In genomic region chr1:131427140-131427821, GRCm38 (mm10) we compare ENCODE assay signal across 8 mouse cellular contexts.
DNase-seq lines count a peak whose midpoint lies in the region; ATAC-seq and TF ChIP-seq lines count a peak whose summit lies in the region.

No protein-coding gene starts in this region.

- TF ChIP-seq RAD21 in CH12.LX (IDR thresholded peaks at IDR 0.05; ENCODE audit: low read depth, low read length): no peak

- no peak for TF ChIP-seq EP300 in CH12.LX (IDR thresholded peaks at IDR 0.05; ENCODE audit: low read length)

- H3K9ac ChIP-seq in CH12.LX (ENCODE audit: insufficient read depth, low read depth): no peak overlapping the region
- H3K9ac ChIP-seq in forebrain, embryonic 16.5 days (replicated peaks; ENCODE audit: low read depth, low read length): no peak overlapping the region
- no peak overlapping the region for H3K9ac ChIP-seq in limb, embryonic 15.5 days

- no peaks in the 10 kb centered on the region for H3K9me3 ChIP-seq in CH12.LX (replicated peaks; ENCODE audit: low read length)
- H3K9me3 ChIP-seq in forebrain, embryonic 16.5 days (ENCODE audit: control insufficient read depth, low read length): no peaks in the 10 kb centered on the region
- H3K9me3 ChIP-seq in limb, embryonic 15.5 days: no peaks in the 10 kb centered on the region

- H3K36me3 ChIP-seq in CH12.LX (replicated peaks in 1 of 2; ENCODE audit: control insufficient read depth in 1 of 2, insufficient read depth in 1 of 2, low read length in 1 of 2): peaks cover 0 to 14% of the 10 kb centered on the region in 2 experiments
- H3K36me3 ChIP-seq in forebrain, embryonic 16.5 days (ENCODE audit: control insufficient read depth, insufficient read depth): no peaks in the 10 kb centered on the region
- H3K36me3 ChIP-seq in limb, embryonic 15.5 days: no peaks in the 10 kb centered on the region

- peak; percentile 73 for ATAC-seq in forebrain, embryonic 16.5 days
- no peak for ATAC-seq in limb, embryonic 15.5 days (ENCODE audit: insufficient number of reproducible peaks, low FRiP score, low TSS enrichment, low read depth)

- WGBS in forebrain, embryonic 16.5 days: 7% methylated on average over 5 of the region's 5 CpGs
- WGBS in limb, embryonic 15.5 days: 13% methylated on average over 5 of the region's 5 CpGs

- in situ Hi-C loops in CH12.LX (cut with MboI; ENCODE audit: low pct_ligation_motif_present, low pct_unique_long_range_greater_than_20kb, low sequenced_read_pairs): no loop called here

- DNase-seq in heart, adult 18-20 months: peak; percentile 22 to 34
- no peak for DNase-seq in heart, postnatal 4 days
- peak; percentile 33 for DNase-seq in CH12.LX (ENCODE audit: extremely low read depth)
- DNase-seq in thymus, postnatal 10 days (ENCODE audit: low spot score in 2 of 2): peak; percentile 44
- DNase-seq in spleen, postnatal 4 days (ENCODE audit: low spot score in 2 of 2): no peak
- no peak for DNase-seq in spleen, adult 18-20 months

- TF ChIP-seq CTCF in CH12.LX (conservative IDR thresholded peaks at IDR 0.05 in 1 of 2, IDR thresholded peaks at IDR 0.05 in 1 of 2; ENCODE audit: low read depth in 2 of 2, low read length in 2 of 2): no peak

- H3K4me3 ChIP-seq in CH12.LX (replicated peaks in 1 of 3; ENCODE audit: low read depth in 2 of 3, low read length in 2 of 3, poor library complexity in 1 of 3): no peak overlapping the region
- H3K4me3 ChIP-seq in forebrain, embryonic 16.5 days (replicated peaks; ENCODE audit: low read length): no peak overlapping the region
- no peak overlapping the region for H3K4me3 ChIP-seq in limb, embryonic 15.5 days

- H3K4me2 ChIP-seq in CH12.LX (ENCODE audit: insufficient read depth, low read depth, poor library complexity, severe bottlenecking): peak overlapping the region; percentile 46; the same call in 1 of the 2 replicates
- peak overlapping the region; percentile 12; the same call in 1 of the 2 replicates for H3K4me2 ChIP-seq in forebrain, embryonic 16.5 days (ENCODE audit: low read length)
- no peak overlapping the region for H3K4me2 ChIP-seq in limb, embryonic 15.5 days

- H3K79me2 ChIP-seq in CH12.LX (replicated peaks; ENCODE audit: control insufficient read depth, extremely low read depth, insufficient read depth, poor library complexity, severe bottlenecking): peaks cover 2% of the 10 kb centered on the region; the same call in 1 of the 2 replicates

- H3K4me1 ChIP-seq in CH12.LX (ENCODE audit: control insufficient read depth in 1 of 2, insufficient read depth in 2 of 2): peaks cover 5 to 52% of the 10 kb centered on the region in 2 experiments; a peak in 3 of 4 replicates
- peaks cover 19% of the 10 kb centered on the region for H3K4me1 ChIP-seq in forebrain, embryonic 16.5 days (replicated peaks; ENCODE audit: control insufficient read depth, insufficient read depth, low read length)
- peaks cover 33% of the 10 kb centered on the region for H3K4me1 ChIP-seq in limb, embryonic 15.5 days

- dilution Hi-C loops in CH12.LX (cut with MboI; ENCODE audit: extremely low pct_ligation_motif_present, extremely low pct_unique_long_range_greater_than_20kb, low sequenced_read_pairs): no loop called here

- no peak for TF ChIP-seq POLR2A in CH12.LX (IDR thresholded peaks at IDR 0.05; ENCODE audit: low read depth, low read length)

- H3K27me3 ChIP-seq in CH12.LX (replicated peaks): no peaks in the 10 kb centered on the region
- H3K27me3 ChIP-seq in forebrain, embryonic 16.5 days (replicated peaks; ENCODE audit: control insufficient read depth, insufficient read depth, low read length): no peaks in the 10 kb centered on the region
- no peaks in the 10 kb centered on the region for H3K27me3 ChIP-seq in limb, embryonic 15.5 days

- H3K27ac ChIP-seq in CH12.LX (ENCODE audit: insufficient read depth, low read depth): no peak overlapping the region
- peak overlapping the region; percentile 6 for H3K27ac ChIP-seq in forebrain, embryonic 16.5 days (ENCODE audit: low read length)
- peak overlapping the region; percentile 57 for H3K27ac ChIP-seq in limb, embryonic 15.5 days

TF ChIP-seq in CH12.LX, 34 proteins besides CTCF, POLR2A, EP300 and RAD21:
- TF ChIP-seq JUND (conservative IDR thresholded peaks at IDR 0.05; ENCODE audit: low read depth, low read length) (no peak), ZNF384 (IDR thresholded peaks at IDR 0.05; ENCODE audit: low read depth, low read length) (peak; percentile 90), IRF4 (IDR thresholded peaks at IDR 0.05; ENCODE audit: low read depth, low read length) (no peak)

Comparison
In these comparisons a context has a peak if more than half of its experiments do, and no peak if none do; other contexts are left out.
1. DNase-seq: peak in heart, adult 18-20 months (2 of 2), CH12.LX (single experiment) and thymus, postnatal 10 days (2 of 2); none in heart, postnatal 4 days (single experiment), spleen, postnatal 4 days (0 of 2) and spleen, adult 18-20 months (0 of 2).